Mouse (Mus musculus) embryo, embryonic 11.5 days (tissue): ENCODE results near the gene Klhl40.

Source experiments
- DNase-seq: peaks from one replicate; pipeline ENCODE4 v3.0.0-alpha.2; 2012; ENCODE audit warnings: low read depth, low spot score

Gene Klhl40

DNA sequence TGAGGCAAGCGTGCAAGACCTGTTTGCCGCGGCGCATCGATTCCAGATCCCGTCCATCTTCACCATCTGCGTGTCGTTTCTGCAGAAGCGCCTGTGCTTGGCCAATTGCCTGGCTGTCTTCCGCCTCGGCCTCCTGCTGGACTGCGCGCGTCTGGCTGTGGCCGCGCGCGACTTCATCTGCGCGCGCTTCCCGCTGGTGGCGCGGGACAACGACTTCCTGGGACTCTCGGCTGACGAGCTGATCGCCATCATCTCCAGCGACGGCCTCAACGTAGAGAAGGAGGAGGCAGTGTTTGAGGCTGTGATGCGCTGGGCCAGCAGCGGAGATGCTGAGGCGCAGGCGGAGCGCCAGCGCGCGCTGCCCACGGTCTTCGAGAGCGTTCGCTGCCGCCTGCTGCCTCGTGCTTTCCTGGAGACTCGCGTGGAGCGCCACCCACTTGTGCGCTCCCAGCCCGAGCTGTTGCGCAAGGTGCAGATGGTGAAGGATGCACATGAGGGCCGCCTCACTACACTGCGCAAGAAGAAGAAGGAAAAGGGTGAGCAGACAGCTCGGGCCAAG is 738 bp downstream of the Klhl40 start:
- DNase-seq = no peak

DNA sequence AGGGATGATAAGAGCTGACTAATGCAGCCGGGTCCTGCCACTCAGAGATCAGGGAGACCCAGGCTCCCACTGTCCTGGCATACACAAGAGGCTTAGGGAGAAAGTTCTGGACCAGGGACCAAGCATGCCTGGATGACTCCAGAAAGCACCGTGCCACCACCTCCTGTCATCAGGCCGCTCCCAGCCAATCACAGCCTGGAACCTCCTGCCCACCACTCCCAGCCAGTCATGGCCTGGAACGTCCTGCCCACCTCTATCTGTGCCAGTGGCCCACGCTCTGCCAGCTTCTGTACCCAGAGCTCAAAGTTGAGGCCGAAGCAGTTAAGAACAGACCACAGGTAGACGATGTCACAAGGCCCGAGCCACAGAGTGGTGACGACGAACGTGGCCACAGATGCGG is 7.4 kb downstream of the Klhl40 start:
- no peak for DNase-seq

DNA sequence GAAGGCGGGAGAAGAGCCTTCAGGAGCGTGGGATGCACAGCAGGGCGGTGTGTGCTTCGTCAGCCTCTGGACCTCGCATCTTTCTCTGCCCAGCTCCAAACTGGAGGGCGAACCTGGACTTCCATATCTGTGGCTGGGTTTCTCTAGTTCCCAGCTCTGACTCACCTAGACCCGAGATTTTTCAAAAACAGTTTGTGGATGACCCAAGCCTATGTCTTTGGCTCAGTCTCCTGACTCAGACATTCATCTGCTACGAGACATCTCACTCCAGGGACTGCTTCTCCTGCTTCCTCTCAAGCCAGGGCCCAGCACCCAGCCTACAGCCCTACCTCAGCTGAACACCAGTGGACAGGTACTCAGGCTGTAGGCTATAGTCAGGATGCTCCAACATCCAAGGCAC is 7.9 kb downstream of the Klhl40 start:
- no peak for DNase-seq

DNA sequence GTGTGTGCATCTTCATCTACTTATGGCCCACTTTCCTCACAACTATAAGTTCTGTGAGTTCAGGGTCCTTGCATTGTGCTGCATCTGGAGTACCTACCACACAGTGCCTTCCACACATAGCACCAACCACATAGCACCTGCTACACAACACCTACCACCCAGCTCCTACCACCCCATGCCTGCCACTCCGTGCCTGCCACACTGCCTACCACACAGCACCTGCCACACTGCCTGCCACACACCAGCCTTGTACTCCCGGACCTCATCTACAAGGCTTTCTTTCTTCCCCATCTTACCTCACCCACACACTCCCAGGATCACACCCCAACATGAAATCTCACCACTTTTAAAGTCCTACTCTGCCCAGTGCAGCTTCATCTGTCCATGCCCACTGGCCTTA is 9.0 kb downstream of the Klhl40 start:
- DNase-seq = no peak

DNA sequence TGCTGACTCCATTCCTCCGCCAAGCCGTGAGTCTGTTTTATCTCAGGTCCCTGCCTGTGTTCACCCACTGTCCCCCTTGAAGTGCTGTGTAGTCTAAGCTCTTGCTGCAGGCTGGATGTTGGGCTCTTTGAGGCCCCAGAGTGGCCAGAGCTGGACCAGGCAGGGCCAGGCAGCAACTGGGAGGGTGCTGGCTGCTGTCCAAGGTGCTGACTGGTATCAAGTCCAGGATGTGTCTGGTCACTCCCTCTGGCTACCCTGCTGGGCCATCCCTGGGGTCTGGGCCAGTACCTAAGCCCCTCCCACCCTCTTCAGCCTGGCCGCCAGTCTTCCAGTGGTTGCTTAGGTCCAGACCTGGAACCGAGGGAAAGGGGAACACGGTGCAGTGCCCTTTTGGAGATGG is 13.8 kb downstream of the Klhl40 start:
- DNase-seq = peak; percentile 56

DNA sequence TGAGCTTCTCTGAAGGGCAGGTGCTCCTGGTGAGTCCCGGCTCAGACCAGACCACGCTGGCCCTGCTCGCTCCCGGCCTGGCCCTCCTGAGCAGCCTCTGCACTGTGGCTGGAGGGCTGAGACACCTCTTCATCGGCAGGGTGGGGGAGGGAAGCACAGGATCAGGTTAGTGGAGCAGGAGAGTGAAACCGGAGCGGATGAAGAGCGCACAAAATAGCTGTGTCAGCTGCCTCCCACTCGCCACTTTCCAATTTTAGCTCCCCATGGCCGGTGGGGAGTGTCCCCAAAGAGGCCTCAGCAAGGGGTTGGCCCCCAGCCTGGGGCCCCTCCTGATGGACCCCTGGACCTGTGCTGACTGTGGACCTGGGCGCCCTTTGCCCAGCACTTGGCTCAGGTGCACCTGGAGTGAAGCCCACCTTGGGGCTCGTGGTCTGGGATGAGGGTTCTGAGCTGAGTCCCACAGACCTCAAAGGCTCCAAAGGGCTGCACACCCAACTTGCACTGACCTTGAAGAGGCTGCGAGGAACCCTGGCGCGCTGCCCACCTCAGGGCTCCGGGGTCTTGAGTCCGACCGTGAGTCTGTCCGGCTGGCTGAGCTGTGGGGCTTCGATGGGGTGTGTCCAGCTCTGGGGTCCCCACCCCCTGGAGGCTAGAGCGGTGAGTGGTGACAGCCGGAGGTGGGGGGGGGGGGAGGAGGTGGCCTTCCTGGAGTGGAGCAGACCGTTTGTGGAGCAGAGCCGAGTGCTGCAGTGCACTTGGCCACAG is 14.5 kb downstream of the Klhl40 start, which contains the start of gene Hhatl:
Hhatl (minus strand) TSS at position 751 of the 765 bp plus-strand sequence.
- no peak for DNase-seq

DNA sequence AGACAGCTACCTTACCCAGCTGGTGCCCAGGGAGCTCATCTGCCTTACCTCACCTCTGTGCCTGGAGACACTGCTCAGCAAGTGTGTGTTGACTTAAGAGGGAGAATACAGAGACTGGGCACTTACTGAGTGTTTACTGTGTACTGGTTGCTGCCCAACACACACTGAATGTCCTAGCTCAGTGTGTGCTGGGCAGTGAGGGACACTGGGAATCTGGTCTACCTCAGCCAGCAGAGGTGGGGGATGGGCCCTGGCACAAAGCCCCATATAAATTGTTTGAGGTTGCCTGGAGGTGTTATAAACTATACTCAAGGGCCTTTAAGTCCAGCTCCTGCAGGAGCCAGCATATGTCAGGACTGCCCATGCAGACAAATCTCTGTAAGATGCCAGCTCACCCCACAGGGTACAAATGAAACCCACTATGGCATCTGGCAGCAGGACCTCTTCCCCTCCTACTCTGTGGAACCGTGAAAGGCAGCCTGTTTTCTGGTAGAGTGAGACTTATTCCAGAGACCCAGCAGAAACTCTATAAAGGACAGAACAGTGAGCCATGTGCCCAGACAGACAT is 17.6 kb downstream of the Klhl40 start:
- DNase-seq = no peak

DNA sequence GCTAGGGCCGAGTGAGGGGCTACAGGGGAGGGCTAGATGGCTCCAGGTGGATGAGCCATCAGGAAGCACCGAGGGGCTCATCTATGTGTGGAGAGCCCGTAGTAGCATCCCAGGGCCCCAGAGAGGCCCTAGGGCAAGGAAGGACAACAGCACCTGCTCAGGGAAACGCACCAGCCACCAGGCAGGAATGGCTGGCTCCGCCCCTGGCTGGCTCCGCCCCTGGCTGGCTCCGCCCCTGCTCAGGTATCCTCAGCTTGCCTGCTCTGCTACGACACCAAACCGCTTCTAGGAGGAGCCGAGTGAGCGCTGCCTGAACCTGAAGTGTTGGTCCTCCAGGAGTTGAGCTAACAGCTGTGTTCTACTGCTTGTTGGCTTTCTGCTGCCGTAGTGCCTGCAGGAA is 20.3 kb downstream of the Klhl40 start:
- no peak for DNase-seq

DNA sequence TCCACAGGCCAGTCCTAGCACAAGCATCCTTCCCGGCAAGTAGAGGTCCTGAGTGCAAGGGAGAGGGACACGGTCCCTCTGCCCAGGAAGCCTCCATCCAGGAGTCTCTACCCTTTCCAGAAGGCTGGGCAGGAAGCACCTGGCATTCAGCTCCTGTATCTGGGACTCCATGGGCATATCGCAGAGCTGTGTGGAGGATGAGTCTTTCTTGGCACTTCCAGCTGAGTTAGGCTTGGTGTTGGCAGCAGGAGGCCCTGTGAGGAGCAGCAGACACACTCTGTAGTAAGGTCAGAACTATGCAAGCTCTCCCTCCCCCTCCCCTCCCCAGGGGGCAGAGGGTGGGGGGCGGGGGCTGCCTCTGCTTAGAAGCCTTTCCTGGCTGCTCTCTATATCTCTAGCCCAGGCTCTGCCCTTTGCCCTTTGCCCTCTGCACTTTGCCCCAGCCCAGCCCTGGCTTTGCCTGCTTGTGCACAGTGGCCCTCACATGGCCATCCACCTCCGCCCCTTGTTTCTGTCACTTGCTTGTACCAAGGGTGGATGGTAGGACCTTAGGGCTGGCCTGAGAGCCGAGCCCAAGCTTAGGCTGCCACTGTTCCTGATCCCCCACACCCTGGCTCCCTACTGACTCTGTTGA is 21.6 kb downstream of the Klhl40 start:
- no peak for DNase-seq

DNA sequence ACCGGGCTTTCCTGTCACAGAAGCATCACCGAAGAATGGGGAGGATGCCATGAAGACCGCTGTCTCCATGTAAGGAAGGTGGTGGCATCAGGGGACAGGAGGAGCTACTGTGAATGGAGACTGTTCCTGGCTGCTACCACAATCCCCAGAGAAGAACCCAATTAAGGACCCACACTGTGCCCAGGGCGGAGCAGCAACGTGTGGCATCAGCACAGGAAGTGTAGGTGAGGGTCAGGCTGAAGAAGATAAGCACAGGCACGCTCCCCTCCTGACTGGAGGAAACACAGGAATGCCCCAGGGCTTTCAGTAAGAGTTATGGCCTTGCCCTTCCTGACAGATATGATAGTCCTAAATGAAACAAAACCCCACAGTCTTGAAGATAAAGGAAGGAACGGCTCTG is 25.3 kb downstream of the Klhl40 start:
- DNase-seq = no peak

DNA sequence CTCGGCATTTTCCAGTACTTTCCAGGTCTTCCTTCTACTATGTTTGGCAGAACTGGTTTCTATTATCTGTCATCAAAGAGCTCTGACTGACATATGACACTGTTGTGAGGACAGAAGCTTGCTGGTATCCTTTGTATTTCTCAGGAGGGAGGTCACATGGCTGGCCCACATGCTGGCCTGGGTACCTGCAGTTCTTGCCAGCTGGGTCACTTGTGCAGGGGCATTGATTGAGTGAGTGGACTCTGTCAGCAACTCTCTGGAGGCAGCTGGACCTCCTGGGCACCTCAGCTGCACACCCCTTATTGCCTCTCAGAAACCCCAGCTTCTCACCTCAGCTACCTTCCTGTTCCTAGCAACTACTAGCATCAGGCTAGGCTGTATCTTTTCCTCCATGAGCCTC is 30.1 kb downstream of the Klhl40 start:
- DNase-seq = no peak

DNA sequence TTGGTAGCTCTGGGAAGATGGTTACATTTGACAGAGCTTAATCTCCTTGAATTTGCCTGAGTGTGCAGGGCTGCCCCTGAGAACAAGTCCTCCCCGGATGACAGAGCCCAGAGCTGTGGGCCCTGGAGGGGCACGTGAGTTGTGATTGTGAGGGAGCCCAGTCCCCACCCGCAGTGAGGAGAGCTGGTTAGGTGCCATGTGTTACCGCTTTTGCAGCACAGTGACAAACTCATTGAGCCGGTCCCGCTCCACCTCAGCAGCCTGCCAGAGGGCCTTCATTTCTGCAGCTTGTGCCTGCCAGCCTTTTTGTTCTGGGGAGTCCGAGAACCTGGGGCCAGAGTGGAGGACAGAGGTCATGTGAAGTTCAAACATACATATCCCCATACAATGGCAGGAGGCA is 30.5 kb downstream of the Klhl40 start:
- DNase-seq = no peak

DNA sequence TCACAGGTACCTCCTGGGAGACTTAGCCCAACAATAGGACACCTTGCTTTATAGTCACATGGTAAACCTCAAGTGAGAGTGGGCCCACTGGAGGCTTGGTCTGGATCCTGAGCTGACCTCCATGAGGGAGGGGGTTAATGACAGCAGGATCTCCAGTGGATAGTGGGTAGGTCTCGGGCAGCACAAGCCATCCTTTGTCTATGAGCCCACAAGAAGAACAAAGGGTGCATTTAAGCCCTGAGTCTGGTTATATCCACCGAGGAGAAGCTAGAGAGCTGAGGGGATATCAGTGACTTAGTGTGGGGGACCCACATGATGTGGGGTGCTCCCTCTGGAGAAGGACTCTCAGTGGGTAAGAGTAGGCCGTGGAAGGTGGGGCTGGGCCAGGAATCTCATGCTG is 31.1 kb downstream of the Klhl40 start:
- no peak for DNase-seq

DNA sequence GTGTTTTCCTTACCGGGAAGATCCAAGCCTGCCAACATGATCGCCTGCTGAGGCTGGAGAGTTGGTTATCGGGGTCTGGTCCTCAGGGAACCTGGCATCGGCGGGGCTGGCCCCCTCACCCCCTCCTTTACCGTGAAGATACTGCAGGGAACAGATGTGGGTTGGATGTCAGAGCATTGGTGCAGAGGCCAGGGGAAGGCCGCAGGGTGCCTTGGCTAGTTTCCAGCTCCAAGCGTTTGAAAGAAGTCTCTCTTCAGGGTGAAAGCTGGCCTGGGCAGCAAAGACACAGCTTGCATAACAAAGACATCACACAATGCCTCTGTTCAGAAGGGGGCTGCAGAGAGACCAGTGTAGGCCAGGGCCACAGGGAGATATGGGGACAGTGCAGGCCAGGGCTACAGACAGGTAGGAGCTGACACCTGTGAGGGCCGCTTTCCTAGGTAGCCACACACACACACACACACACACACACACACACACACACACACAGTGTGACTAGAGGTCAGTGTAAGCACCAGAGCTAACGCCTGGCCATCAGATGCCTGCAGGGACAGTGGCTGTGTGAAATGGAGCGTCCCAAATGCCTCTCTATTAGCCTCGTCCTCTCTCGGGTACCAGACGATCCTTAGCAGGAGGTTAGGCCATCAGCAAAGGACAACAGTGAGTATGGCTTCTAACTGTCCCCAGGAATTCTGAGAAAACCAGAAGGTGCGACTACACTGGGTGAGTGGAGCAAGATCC is 32.8 kb downstream of the Klhl40 start:
- no peak for DNase-seq

DNA sequence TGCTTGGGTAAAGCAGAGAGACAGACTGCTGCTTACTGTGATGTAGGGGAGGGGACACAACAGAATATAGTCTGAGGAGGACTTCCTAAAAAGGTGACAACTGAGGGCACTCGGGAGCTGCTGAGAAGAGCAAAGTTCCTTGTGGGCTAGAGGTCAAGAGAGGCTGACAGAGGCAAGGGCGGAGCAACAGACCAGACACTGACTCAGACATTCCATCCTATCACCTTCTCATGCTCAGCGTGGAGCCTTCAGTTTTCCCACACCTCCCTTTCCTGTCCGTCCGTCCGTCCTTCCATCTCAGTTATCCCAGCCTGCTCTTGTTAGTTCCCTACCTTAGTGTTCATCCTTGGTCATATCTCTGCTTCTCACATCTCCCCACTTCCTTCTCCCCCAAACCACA is 37.8 kb downstream of the Klhl40 start:
- no peak for DNase-seq

DNA sequence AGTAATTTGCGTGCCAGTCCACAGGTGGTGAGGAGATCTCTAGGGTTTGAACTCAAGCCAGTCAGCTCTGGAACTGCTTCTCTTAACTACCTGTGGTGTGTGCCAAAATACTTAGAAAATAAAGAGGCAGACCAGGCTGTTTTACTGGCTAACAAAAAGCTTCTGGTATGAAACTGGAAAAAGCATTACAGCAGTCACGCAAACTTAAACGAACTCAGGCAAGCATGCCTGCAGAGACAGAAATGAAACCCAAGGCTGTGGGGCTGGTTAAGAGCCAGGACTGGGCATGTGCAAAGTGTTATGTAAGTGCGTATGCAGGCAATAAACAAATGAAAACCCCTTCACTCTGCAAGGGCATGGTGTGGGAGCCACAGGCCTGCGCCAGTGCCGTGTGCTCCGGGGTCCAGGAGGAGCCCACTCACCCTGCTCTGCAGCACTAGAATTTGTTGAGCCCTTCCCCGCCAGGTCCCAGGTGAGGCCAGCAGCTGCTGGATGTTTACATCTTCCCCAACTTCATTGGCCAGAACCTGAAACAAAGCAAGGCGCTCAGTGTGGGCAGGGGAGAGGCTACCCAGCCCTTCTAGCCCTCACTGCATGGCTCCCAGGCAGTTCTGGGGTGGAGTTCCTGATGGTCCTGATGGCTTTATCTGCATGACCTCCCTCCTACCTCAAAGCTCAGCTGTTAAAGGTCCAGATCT is 41.8 kb downstream of the Klhl40 start:
- DNase-seq = no peak

DNA sequence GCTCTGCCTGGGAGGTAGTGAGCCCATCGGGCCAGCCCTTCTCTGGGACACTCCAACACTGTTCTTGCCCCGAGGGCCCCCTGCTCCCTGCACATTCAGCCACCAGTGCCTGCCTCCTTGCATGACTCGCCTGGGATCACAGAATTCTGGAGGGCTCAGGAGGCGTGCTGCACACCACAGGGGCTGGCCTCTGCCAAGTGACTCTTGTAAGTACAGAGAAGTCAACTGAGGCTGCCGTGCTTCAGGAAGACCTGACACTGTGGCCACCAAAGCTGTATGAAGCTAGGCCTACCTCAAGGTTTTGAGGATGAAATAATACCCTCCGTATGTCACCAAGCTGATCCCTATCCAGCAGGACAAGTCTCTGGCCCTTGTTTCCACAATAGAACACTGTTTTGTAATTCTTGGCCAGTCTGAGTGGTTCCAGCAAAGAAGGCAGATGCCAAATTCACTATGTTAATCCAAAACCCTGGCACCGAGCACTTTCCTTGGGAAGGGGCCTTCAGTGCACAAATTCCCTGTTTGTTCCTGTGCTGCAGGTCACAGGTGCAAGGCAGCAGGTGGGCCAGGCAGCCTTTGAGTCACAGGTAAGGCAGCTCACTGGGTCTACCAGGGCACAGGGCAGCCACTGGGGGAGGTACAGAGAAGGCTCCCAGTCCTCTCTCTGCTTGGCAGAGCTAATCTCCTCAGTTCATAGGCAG is 42.5 kb downstream of the Klhl40 start:
- DNase-seq = no peak

DNA sequence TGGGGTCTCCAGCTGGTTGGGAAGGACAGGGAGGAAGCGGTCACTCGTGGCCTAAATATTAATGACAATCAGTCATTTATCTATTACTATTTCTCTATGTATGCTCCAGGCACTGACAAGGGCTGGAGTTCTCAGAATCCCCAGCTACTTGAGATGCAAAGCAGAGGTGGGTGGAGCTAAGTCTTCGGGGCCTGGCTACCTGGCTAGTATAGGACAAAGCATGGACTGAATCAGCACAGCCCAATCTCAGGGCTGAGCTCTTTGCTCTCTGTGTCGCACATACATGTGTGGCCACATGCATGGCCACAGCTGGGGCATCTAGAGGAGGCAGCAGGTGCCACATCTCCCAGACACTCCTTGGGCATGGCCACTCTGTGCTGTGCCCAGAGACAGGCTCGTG is 43.4 kb downstream of the Klhl40 start:
- DNase-seq = no peak

DNA sequence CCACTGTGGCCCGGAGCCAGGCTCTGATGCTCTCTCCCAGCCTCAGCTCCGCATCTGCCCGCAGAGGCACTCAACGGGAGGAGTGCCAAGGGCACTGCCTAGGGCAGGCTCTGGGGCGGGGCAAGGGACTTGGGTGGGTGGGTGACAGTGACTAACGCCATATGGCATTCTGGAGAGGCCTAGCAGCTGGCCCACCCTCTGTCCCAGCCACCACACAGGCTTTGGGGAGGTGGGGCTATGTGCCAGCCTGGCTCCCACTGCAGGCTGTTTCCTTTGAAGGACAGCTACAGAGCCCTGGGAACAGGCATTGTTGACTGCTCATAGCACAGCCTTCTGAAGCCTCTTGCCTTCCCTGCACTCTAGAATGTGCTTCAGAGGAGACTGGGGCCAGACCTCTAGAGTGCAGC is 45.2 kb downstream of the Klhl40 start:
- no peak for DNase-seq

DNA sequence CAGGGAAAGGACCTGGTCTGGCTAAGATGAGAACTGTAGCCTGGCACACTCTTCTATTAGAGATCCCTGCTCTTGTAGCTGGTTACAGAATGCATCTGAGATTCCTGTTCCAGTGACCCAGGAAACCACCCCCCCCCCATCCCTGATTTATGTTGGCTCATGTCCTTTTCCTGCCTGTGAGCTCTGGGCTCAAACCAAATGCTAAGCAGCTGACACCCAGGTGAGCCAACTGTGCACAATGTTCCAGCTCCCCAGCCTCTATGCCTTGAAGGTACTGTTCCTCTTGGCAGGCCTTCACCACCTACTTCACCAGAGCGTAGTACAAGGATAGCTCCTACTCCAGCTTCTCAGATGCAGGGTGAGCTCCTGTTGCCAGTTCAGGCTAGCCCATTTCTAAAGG is 45.6 kb downstream of the Klhl40 start:
- DNase-seq = no peak

DNA sequence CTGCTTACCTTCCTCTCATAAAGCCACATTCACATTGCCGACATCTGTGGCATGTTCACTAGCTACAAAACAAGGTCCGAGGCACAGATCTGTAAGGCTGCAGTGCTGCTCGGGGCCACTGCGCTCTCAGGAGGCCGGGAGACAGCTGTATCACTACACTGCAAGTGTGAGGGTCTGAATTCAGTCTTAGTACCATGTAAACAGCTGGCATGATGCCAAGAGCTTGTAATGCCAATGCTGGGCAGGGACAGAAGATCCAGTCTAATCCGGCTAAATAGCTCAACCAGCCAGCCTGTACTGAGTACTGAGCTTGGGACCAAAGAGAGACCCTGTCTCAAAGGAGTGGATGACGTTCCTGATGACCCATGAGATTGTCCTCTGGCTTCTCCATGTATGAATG is 46.6 kb downstream of the Klhl40 start:
- no peak for DNase-seq
